10 mouse cellular contexts compared by ENCODE assay signal in genomic region chr3:31903506-31903905, GRCm38 (mm10). TPM values are rescaled to one million over a fixed set of nuclear protein-coding genes. Genes with fewer than 3 reads are reported as not detected.
DNase-seq lines count a peak whose midpoint lies in the region; ATAC-seq and TF ChIP-seq lines count a peak whose summit lies in the region.
"Had no signal": no experiment of that assay in that cellular context is flagged by ENCODE, and none has a peak within 500 bp of the region (broad histone marks: within the 10 kb centered on the region; RNA-seq: fewer than 3 reads in every experiment).

No protein-coding gene starts in this region.

- no peak for ATAC-seq in lung, embryonic 15.5 days (ENCODE audit: borderline replicate concordance, extremely low read depth, low FRiP score, low TSS enrichment)
- ATAC-seq in hindbrain, postnatal 0 days, result peak; percentile 58; the same call in 1 of the 2 replicates
- ATAC-seq in neural tube, embryonic 15.5 days (ENCODE audit: low FRiP score), result peak; percentile 64

- H3K4me2 ChIP-seq in lung, embryonic 15.5 days, result peak overlapping the region; percentile 53
- H3K4me2 ChIP-seq in hindbrain, postnatal 0 days (ENCODE audit: low read depth, low read length), result peak overlapping the region; percentile 81
- H3K4me2 ChIP-seq in neural tube, embryonic 15.5 days, result peak overlapping the region; percentile 65

- no peaks in the 10 kb centered on the region for H3K27me3 ChIP-seq in cerebellum, adult 2 months (ENCODE audit: control insufficient read depth, insufficient read depth, low read length)
- H3K27me3 ChIP-seq in lung, embryonic 15.5 days, result no peaks in the 10 kb centered on the region
- H3K27me3 ChIP-seq in hindbrain, postnatal 0 days (ENCODE audit: insufficient read depth, low read length), result no peaks in the 10 kb centered on the region
- no peaks in the 10 kb centered on the region for H3K27me3 ChIP-seq in neural tube, embryonic 15.5 days (replicated peaks)

- no peak overlapping the region for H3K27ac ChIP-seq in cerebellum, adult 2 months (ENCODE audit: insufficient read depth, low read length)
- no peak overlapping the region for H3K27ac ChIP-seq in lung, embryonic 15.5 days
- peak overlapping the region; percentile 45; the same call in 1 of the 2 replicates for H3K27ac ChIP-seq in hindbrain, postnatal 0 days
- H3K27ac ChIP-seq in neural tube, embryonic 15.5 days (replicated peaks), result peak overlapping the region; percentile 63; the same call in 1 of the 2 replicates
- H3K27ac ChIP-seq: liver, embryonic 14.5 days had no signal

- no peak overlapping the region for H3K9ac ChIP-seq in lung, embryonic 15.5 days
- H3K9ac ChIP-seq in hindbrain, postnatal 0 days (replicated peaks; ENCODE audit: low read length), result peak overlapping the region; percentile 45
- H3K9ac ChIP-seq in neural tube, embryonic 15.5 days (replicated peaks), result peak overlapping the region; percentile 57
- H3K9ac ChIP-seq: liver, embryonic 14.5 days had no signal

- intact Hi-C loops in left cerebral cortex, postnatal 25 days (cut with DNase I), result no loop called here

- no peaks in the 10 kb centered on the region for H3K36me3 ChIP-seq in lung, embryonic 15.5 days
- no peaks in the 10 kb centered on the region for H3K36me3 ChIP-seq in hindbrain, postnatal 0 days (ENCODE audit: insufficient read depth, low read length)
- no peaks in the 10 kb centered on the region for H3K36me3 ChIP-seq in neural tube, embryonic 15.5 days

- TF ChIP-seq CTCF in cerebellum, adult 2 months (IDR thresholded peaks at IDR 0.05; ENCODE audit: borderline replicate concordance, insufficient read depth, low read depth, low read length), result no peak
- TF ChIP-seq CTCF in hindbrain, postnatal 0 days (IDR thresholded peaks at IDR 0.05; ENCODE audit: low read depth), result no peak

- 11% methylated on average over 9 of the region's 9 CpGs for WGBS in cerebellum, adult 2 months
- 2% methylated on average over 9 of the region's 9 CpGs for WGBS in lung, embryonic 15.5 days
- 5% methylated on average over 9 of the region's 9 CpGs for WGBS in hindbrain, postnatal 0 days
- whole genome bisulfite sequencing in neural tube, embryonic 15.5 days, result 2% methylated on average over 9 of the region's 9 CpGs

- peak; percentile 10 to 18 for DNase-seq in cerebellum, adult 2 months
- no peak for DNase-seq in cerebellum, adult 11 months
- no peak for DNase-seq in lung, postnatal 25 days (ENCODE audit: low spot score)
- DNase-seq in hindbrain, postnatal 0 days (ENCODE audit: low spot score), result peak; percentile 23
- DNase-seq in left cerebral cortex, postnatal 25 days (ENCODE audit: low spot score in 2 of 2), result no peak
- no peak for DNase-seq in ovary, adult 18-20 months (ENCODE audit: low spot score)
- DNase-seq: right cerebral cortex, postnatal 14 days had no signal

- H3K4me1 ChIP-seq in cerebellum, adult 2 months (ENCODE audit: control insufficient read depth, insufficient read depth, low read length), result peaks cover 3% of the 10 kb centered on the region; the same call in 1 of the 2 replicates
- H3K4me1 ChIP-seq in lung, embryonic 15.5 days, result peaks cover 22% of the 10 kb centered on the region
- no peaks in the 10 kb centered on the region for H3K4me1 ChIP-seq in hindbrain, postnatal 0 days (ENCODE audit: insufficient read depth, low read length)
- peaks cover 15% of the 10 kb centered on the region for H3K4me1 ChIP-seq in neural tube, embryonic 15.5 days

- no peaks in the 10 kb centered on the region for H3K9me3 ChIP-seq in lung, embryonic 15.5 days
- no peaks in the 10 kb centered on the region for H3K9me3 ChIP-seq in hindbrain, postnatal 0 days (ENCODE audit: low read length)
- H3K9me3 ChIP-seq in neural tube, embryonic 15.5 days (replicated peaks), result no peaks in the 10 kb centered on the region

- H3K4me3 ChIP-seq in cerebellum, adult 2 months (replicated peaks; ENCODE audit: insufficient read depth, low read depth, low read length), result peak overlapping the region; percentile 41
- H3K4me3 ChIP-seq in lung, embryonic 15.5 days, result 0 out of 2 replicates have a peak overlapping the region, but pooled peaks have one; percentile 18
- peak overlapping the region; percentile 49 for H3K4me3 ChIP-seq in hindbrain, postnatal 0 days (ENCODE audit: low read length)
- H3K4me3 ChIP-seq in neural tube, embryonic 15.5 days (replicated peaks), result peak overlapping the region; percentile 51

- no peak for TF ChIP-seq POLR2A in cerebellum, adult 2 months (IDR thresholded peaks at IDR 0.05; ENCODE audit: borderline replicate concordance, insufficient read depth, low read length)

RNA-seq across cellular contexts. Expression of gene Kcnmb2, which starts 1.2 kb away (rescaled TPM):
- polyA plus RNA-seq in cerebellum, adult 2 months (2012; rRNA removed), result 1.3 and 1.9 TPM in 2 replicates
- polyA plus RNA-seq in lung, embryonic 15.5 days (2015; fragmentation: Nextera tagmentation; extraction: Ambion mirVana), result 0.52 and 0.56 TPM in 2 replicates
- 5.5 and 7.3 TPM in 2 replicates for total RNA-seq in hindbrain, postnatal 0 days (2014; rRNA removed)
- polyA plus RNA-seq in hindbrain, postnatal 0 days (2015; fragmentation: Nextera tagmentation; extraction: Ambion mirVana), result 10.1 and 10.3 TPM in 2 replicates
- 19.1 and 21.1 TPM in 2 replicates for polyA plus RNA-seq in neural tube, embryonic 15.5 days (2015; fragmentation: Nextera tagmentation; extraction: Ambion mirVana)
- total RNA-seq in left cerebral cortex, postnatal 25 days (2021), result 1 to 10 TPM; 4.7 to 6.2 TPM

Comparison
In these comparisons a context has a peak if more than half of its experiments do, and no peak if none do; other contexts are left out.
1. DNase-seq: peak in cerebellum, adult 2 months (2 of 2) and hindbrain, postnatal 0 days (single experiment); none in cerebellum, adult 11 months (single experiment), lung, postnatal 25 days (single experiment), left cerebral cortex, postnatal 25 days (0 of 2) and ovary, adult 18-20 months (single experiment).
2. H3K27ac ChIP-seq: peak in hindbrain, postnatal 0 days (single experiment) and neural tube, embryonic 15.5 days (single experiment); none in cerebellum, adult 2 months (single experiment) and lung, embryonic 15.5 days (single experiment).
3. Peak in every context shown above with its lines, with median percentiles within 50 percentile points of each other: H3K4me3 ChIP-seq and H3K4me2 ChIP-seq.